Mouse (Mus musculus) spleen, postnatal 36 days (tissue): ENCODE data around the gene Fa2h.

Experiments
- DNase-seq, 2 experiments: peaks; one replicate each; pipeline ENCODE4 v3.0.0; 2022; ENCODE audit warnings: low spot score in 2 of 2, mixed read lengths in 1 of 2

Gene Fa2h

DNA sequence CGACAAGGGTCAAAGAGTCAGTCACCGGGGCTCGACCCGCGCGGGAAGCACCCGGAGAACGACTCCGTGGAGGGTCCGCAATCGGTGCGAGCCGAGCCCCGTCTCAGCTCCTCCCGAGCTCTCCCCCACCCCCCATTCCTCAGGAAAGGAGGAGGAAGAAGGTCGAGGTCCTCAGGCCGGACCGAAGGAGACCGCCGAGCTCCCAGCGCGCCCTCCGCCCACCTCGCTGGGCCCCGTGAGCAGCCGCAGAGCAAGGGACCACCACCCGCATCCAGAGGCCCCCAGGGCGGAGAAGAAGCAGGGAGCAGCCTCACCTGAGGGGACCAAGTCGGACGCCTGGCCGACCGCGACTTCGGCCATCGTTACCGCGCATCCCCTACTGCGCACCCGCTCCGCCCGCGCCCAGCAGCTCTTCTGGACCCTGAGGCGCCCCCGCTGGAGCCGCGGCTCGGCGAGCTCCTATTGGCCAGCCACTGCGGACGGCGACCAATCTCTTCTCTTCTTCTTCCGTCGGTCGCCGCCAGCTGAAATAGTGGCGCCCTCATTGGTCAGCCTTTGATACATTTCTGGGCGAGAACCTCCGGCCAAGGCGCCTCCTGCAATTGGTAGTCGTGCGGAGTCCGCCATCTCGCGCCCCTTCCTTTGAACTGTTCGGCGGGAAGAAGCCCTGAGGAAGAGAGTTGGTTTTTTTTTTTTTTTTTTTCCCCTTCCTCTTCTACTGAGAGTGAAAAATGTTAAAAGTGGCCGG lies 93.6 kb downstream of the Fa2h start, which contains the start of gene Rfwd3:
Gene Rfwd3, minus strand, starts transcription at position 402 of the 748 bp plus-strand sequence.
- DNase-seq, result peak; percentile 98

- peak; percentile 49 to 69 for DNase-seq
Measured at GRCm38 (mm10) chr8:111299363-111299820, 94.2 kb downstream of the Fa2h start.

GRCm38 (mm10) chr8:111298011-111298410 lies 95.6 kb downstream of the Fa2h start:
- no peak for DNase-seq
